Mouse (Mus musculus): ENCODE data around the gene Rnf11. TPM values are rescaled to one million over a fixed set of nuclear protein-coding genes. Genes with fewer than 3 reads are reported as not detected.

The Rnf11 gene
- polyA plus RNA-seq, 1 experiment from 2014 or later: 68.5 TPM

- no peak overlapping the region for H3K4me3 ChIP-seq (ENCODE audit: low read depth, low read length)
- ATAC-seq: no peak
- H3K9ac ChIP-seq (ENCODE audit: low read depth, low read length): no peak overlapping the region
These were observed 54.3 kb downstream of the Rnf11 start for GRCm38 (mm10) chr4:109430250-109430649.

DNA sequence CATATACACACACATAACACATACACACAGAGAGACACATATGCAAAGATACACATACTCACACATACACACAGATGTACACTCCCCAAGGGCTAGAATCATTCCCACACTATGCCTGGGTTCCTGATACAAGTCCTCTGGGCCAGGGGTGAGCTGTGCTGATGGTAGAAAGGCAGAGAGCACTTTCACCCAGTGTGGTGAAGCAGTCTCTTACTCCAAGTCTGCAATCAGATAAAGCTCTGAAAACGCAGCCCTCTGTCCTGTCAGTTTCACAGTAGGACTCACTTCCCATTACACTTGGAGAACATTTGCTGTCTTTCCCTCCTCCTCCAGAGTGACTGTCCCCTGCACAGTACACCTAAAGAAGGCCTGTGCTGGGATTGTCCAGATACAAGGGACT, 57.5 kb downstream of the Rnf11 start:
- Histone ChIP-seq H3K27me3 (ENCODE audit: control insufficient read depth, insufficient read depth, low read depth, low read length) (no peaks in the 10 kb centered on the region), H3K9me3 (replicated peaks; ENCODE audit: control insufficient read depth, low read length, poor library complexity, severe bottlenecking) (no peaks in the 10 kb centered on the region), H3K36me3 (ENCODE audit: control insufficient read depth, insufficient read depth, low read length) (no peaks in the 10 kb centered on the region), H3K27ac (ENCODE audit: low read length) (no peak overlapping the region), H3K9ac (ENCODE audit: low read depth, low read length) (no peak overlapping the region), H3K4me3 (ENCODE audit: low read depth, low read length) (no peak overlapping the region), H3K4me2 (ENCODE audit: low read length) (no peak overlapping the region), H3K4me1 (ENCODE audit: control insufficient read depth, insufficient read depth, low read length) (no peaks in the 10 kb centered on the region; the same call in 1 of the 2 replicates)
- 64% methylated on average over 1 of the region's 1 CpGs for WGBS
- ATAC-seq: no peak

More at GRCm38 (mm10) chr4:109430250-109430649, 54.3 kb downstream of the Rnf11 start:
- no peaks in the 10 kb centered on the region; the same call in 1 of the 2 replicates for H3K4me1 ChIP-seq (ENCODE audit: control insufficient read depth, insufficient read depth, low read length)
- no peaks in the 10 kb centered on the region for H3K27me3 ChIP-seq (ENCODE audit: control insufficient read depth, insufficient read depth, low read depth, low read length)
- no peak overlapping the region for H3K27ac ChIP-seq (ENCODE audit: low read length)
- no peaks in the 10 kb centered on the region for H3K9me3 ChIP-seq (replicated peaks; ENCODE audit: control insufficient read depth, low read length, poor library complexity, severe bottlenecking)
- H3K4me2 ChIP-seq (ENCODE audit: low read length): no peak overlapping the region
- H3K36me3 ChIP-seq (ENCODE audit: control insufficient read depth, insufficient read depth, low read length): no peaks in the 10 kb centered on the region
- WGBS: 92% methylated on average over 7 of the region's 7 CpGs

GRCm38 (mm10) chr4:109423438-109423837, 61.1 kb downstream of the Rnf11 start:
- no peak overlapping the region for H3K9ac ChIP-seq (ENCODE audit: low read depth, low read length)
- no peaks in the 10 kb centered on the region for H3K4me1 ChIP-seq (ENCODE audit: control insufficient read depth, insufficient read depth, low read length)
- WGBS: 78% methylated on average over 2 of the region's 2 CpGs
- no peak overlapping the region for H3K27ac ChIP-seq (ENCODE audit: low read length)
- H3K36me3 ChIP-seq (ENCODE audit: control insufficient read depth, insufficient read depth, low read length): no peaks in the 10 kb centered on the region
- no peaks in the 10 kb centered on the region for H3K27me3 ChIP-seq (ENCODE audit: control insufficient read depth, insufficient read depth, low read depth, low read length)
- no peak for ATAC-seq
- no peak overlapping the region for H3K4me2 ChIP-seq (ENCODE audit: low read length)
- H3K9me3 ChIP-seq (replicated peaks; ENCODE audit: control insufficient read depth, low read length, poor library complexity, severe bottlenecking): no peaks in the 10 kb centered on the region
- H3K4me3 ChIP-seq (ENCODE audit: low read depth, low read length): no peak overlapping the region

DNA sequence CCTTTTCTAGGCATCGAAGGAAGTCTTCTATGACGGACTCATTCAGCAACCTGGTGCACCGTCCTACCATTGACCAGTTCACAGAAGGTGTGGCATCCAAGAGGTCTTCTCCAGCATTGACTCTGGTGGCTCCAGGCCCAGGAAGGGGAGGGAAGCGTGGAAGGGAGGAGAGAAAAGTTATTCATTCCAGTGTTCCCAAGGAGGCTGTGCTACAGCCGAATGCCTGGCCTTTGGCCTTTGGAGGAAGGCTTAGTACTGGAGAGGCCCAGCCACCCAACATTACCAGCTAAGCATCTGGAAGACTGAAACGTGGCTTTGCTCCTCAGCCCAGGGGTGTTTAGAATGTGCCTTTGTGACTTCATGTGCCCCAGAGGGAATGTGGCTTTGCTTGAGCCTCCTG, 62.1 kb downstream of the Rnf11 start:
- no peaks in the 10 kb centered on the region for H3K4me1 ChIP-seq (ENCODE audit: control insufficient read depth, insufficient read depth, low read length)
- no peak overlapping the region for H3K27ac ChIP-seq (ENCODE audit: low read length)
- H3K4me2 ChIP-seq (ENCODE audit: low read length): no peak overlapping the region
- no peak for ATAC-seq
- no peaks in the 10 kb centered on the region for H3K9me3 ChIP-seq (replicated peaks; ENCODE audit: control insufficient read depth, low read length, poor library complexity, severe bottlenecking)
- no peak overlapping the region for H3K4me3 ChIP-seq (ENCODE audit: low read depth, low read length)
- H3K9ac ChIP-seq (ENCODE audit: low read depth, low read length): no peak overlapping the region
- no peaks in the 10 kb centered on the region for H3K36me3 ChIP-seq (ENCODE audit: control insufficient read depth, insufficient read depth, low read length)
- 73% methylated on average over 6 of the region's 6 CpGs for WGBS
- H3K27me3 ChIP-seq (ENCODE audit: control insufficient read depth, insufficient read depth, low read depth, low read length): no peaks in the 10 kb centered on the region

DNA sequence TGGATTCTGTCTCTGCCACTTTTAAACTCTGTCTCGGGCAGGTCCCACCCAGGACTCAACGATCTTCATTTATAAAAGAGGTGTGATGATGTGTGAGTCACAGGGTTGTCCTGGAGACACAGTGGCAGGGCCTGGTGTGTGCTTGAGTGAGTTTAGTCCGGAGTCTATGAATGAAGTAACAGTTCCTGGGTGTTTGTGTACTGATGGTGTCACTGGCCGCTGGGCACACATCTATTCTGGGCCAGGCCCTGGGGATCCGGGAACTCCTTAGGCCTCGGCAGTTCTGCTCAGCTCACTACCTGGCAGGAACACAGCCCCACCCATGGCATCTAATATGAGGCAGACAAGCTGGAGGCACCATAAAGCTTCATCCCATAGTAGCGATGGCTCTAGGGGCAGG, 62.9 kb downstream of the Rnf11 start:
- Histone ChIP-seq H3K4me2 (ENCODE audit: low read length) (no peak overlapping the region), H3K27ac (ENCODE audit: low read length) (no peak overlapping the region), H3K4me1 (ENCODE audit: control insufficient read depth, insufficient read depth, low read length) (no peaks in the 10 kb centered on the region), H3K36me3 (ENCODE audit: control insufficient read depth, insufficient read depth, low read length) (no peaks in the 10 kb centered on the region), H3K4me3 (ENCODE audit: low read depth, low read length) (no peak overlapping the region), H3K27me3 (ENCODE audit: control insufficient read depth, insufficient read depth, low read depth, low read length) (no peaks in the 10 kb centered on the region), H3K9me3 (replicated peaks; ENCODE audit: control insufficient read depth, low read length, poor library complexity, severe bottlenecking) (no peaks in the 10 kb centered on the region), H3K9ac (ENCODE audit: low read depth, low read length) (no peak overlapping the region)
- no peak for ATAC-seq
- WGBS: 85% methylated on average over 7 of the region's 7 CpGs

DNA sequence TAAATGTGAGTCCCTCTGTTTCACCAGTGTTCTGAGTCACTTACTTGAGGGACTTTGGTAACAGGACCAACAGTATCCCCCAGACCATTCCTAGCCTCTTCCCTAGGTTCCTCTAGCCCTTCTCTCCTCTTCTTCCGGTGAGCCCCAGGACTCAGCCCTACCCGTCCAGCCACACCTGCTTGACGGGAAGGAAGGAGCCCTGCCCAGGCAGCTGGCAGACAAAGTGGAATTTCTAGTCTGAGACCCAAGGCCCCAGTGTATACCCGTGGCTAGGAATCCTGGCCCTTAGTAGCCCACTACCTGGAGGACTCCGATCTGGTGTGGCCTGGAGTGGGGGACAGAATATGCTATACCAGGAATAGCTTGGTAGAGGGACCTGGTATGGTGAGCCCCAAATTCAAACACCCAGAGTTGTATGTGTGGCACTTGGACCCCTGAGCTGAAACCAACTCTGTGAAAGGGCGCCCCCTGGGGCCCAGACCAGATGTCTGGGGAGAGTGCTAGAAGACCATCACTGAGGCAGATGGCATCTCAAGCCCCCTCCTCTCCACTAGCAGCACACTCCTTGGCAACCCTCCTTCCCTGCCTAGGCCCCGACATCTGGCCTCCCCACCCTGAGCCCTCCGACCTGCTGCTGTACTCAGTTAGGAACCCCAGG, 64.3 kb downstream of the Rnf11 start:
- 76% methylated on average over 8 of the region's 8 CpGs for WGBS

DNA sequence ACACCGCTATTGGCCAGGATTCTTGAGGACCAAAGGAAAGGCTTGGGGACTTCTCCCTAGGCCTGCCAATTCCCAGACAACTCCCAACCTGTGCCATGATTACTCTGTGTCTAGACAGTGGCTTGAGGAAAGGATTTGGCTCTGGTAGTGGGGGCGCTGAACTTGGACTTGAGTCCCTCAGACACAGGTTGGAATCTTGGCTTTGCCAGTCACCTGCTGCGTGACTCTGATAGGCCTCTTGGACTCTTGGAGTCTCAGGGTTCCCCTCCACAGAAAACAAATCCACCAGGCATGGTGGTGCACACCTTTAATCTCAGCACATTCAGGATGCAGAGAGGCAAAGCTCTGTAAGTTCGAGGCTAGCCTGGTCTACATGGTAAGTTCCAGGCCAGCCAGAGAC, 65.0 kb downstream of the Rnf11 start:
- no peaks in the 10 kb centered on the region for H3K27me3 ChIP-seq (ENCODE audit: control insufficient read depth, insufficient read depth, low read depth, low read length)
- H3K9ac ChIP-seq (ENCODE audit: low read depth, low read length): no peak overlapping the region
- H3K27ac ChIP-seq (ENCODE audit: low read length): no peak overlapping the region
- no peaks in the 10 kb centered on the region for H3K9me3 ChIP-seq (replicated peaks; ENCODE audit: control insufficient read depth, low read length, poor library complexity, severe bottlenecking)
- no peak overlapping the region for H3K4me3 ChIP-seq (ENCODE audit: low read depth, low read length)
- no peak for ATAC-seq
- no peaks in the 10 kb centered on the region for H3K36me3 ChIP-seq (ENCODE audit: control insufficient read depth, insufficient read depth, low read length)
- WGBS: 85% methylated on average over 4 of the region's 4 CpGs
- no peaks in the 10 kb centered on the region for H3K4me1 ChIP-seq (ENCODE audit: control insufficient read depth, insufficient read depth, low read length)
- H3K4me2 ChIP-seq (ENCODE audit: low read length): no peak overlapping the region

More for the DNA sequence above, 64.3 kb downstream of the Rnf11 start:
- Histone ChIP-seq H3K4me3 (ENCODE audit: low read depth, low read length) (no peak overlapping the region), H3K4me1 (ENCODE audit: control insufficient read depth, insufficient read depth, low read length) (no peaks in the 10 kb centered on the region), H3K9me3 (replicated peaks; ENCODE audit: control insufficient read depth, low read length, poor library complexity, severe bottlenecking) (no peaks in the 10 kb centered on the region), H3K27ac (ENCODE audit: low read length) (no peak overlapping the region), H3K9ac (ENCODE audit: low read depth, low read length) (no peak overlapping the region), H3K27me3 (ENCODE audit: control insufficient read depth, insufficient read depth, low read depth, low read length) (no peaks in the 10 kb centered on the region), H3K4me2 (ENCODE audit: low read length) (no peak overlapping the region), H3K36me3 (ENCODE audit: control insufficient read depth, insufficient read depth, low read length) (no peaks in the 10 kb centered on the region)
- no peak for ATAC-seq

DNA sequence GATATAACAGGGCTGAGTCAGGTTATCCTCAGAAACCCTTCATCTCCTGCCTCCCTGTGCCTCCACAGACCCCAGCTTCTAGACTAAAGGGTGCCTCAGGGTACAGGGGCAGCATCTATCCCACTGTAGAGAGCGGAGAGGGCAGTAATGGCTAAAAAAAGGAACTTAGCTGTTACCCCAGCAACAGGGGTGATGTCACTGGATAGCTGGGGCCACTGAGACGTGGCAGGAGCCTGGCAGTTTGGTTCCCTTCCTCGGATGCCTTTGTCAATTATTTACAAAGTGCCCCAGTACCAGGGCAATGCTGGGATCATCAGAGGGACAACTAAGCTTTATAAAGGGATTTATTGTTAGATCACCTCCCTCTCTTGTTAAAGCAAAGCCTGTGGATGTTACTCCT, 65.5 kb downstream of the Rnf11 start:
- 10% methylated on average over 3 of the region's 3 CpGs for WGBS
- Histone ChIP-seq H3K4me2 (ENCODE audit: low read length) (no peak overlapping the region), H3K4me3 (ENCODE audit: low read depth, low read length) (no peak overlapping the region), H3K36me3 (ENCODE audit: control insufficient read depth, insufficient read depth, low read length) (no peaks in the 10 kb centered on the region), H3K9ac (ENCODE audit: low read depth, low read length) (no peak overlapping the region), H3K9me3 (replicated peaks; ENCODE audit: control insufficient read depth, low read length, poor library complexity, severe bottlenecking) (no peaks in the 10 kb centered on the region), H3K27me3 (ENCODE audit: control insufficient read depth, insufficient read depth, low read depth, low read length) (no peaks in the 10 kb centered on the region), H3K27ac (ENCODE audit: low read length) (no peak overlapping the region), H3K4me1 (ENCODE audit: control insufficient read depth, insufficient read depth, low read length) (no peaks in the 10 kb centered on the region)
- no peak for ATAC-seq

- H3K4me2 ChIP-seq (ENCODE audit: low read length): no peak overlapping the region
- ATAC-seq: no peak
- H3K27ac ChIP-seq (ENCODE audit: low read length): no peak overlapping the region
- H3K4me3 ChIP-seq (ENCODE audit: low read depth, low read length): no peak overlapping the region
- H3K4me1 ChIP-seq (ENCODE audit: control insufficient read depth, insufficient read depth, low read length): no peaks in the 10 kb centered on the region
- H3K27me3 ChIP-seq (ENCODE audit: control insufficient read depth, insufficient read depth, low read depth, low read length): no peaks in the 10 kb centered on the region
- 77% methylated on average over 1 of the region's 1 CpGs for WGBS
- H3K36me3 ChIP-seq (ENCODE audit: control insufficient read depth, insufficient read depth, low read length): no peaks in the 10 kb centered on the region
- H3K9me3 ChIP-seq (replicated peaks; ENCODE audit: control insufficient read depth, low read length, poor library complexity, severe bottlenecking): no peaks in the 10 kb centered on the region
- no peak overlapping the region for H3K9ac ChIP-seq (ENCODE audit: low read depth, low read length)
These were observed 66.5 kb downstream of the Rnf11 start for GRCm38 (mm10) chr4:109417998-109418397.

Measured in midbrain, embryonic 16.5 days (tissue).